In the genomic region with DNA sequence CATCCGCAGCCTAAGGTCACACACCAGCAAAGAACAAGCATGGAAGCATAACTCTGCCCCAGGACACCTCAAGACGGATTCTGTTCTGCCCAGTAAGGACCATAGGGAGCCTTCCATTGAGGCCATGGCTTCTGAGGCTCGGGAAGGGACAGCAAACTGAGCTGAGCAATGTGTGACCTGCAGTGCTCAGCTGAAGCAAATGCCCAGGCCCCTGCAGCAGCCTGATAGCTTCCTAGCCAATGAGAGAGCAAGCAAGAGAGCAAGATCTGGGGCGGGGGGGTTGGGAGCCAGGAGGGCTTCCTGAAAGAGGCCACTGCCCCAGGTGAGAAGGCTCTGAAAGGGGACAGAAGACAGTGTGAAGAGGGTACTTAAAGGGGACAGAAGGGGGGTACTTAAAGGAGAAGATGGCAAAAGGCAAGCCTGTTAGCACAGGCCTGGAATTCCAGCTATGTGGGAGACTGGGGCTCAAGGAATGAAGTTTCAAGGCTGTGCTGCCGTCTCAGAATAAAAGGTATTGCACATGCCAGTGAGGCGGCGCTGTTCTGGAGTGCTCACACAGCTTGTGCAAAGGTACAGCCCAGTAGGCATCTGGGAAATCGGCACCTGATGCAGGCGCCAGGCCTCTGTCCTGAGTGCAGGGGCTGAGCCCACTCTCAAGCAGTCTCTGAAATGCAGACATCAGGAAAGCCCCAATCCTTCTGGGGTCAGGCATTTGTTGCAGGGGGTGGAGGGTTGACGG, we compare ENCODE assay signal across 10 mouse cellular contexts.
A peak's percentile ranks its signal among the peaks of the same experiment; 100 is the strongest.
DNase-seq lines count a peak whose midpoint lies in the region; ATAC-seq lines count a peak whose summit lies in the region.
"Had no signal": no experiment of that assay in that cellular context is flagged by ENCODE, and none has a peak within 500 bp of the region (broad histone marks: within the 10 kb centered on the region; RNA-seq: fewer than 3 reads in every experiment).

No protein-coding gene starts in this region.

- ATAC-seq in heart, embryonic 15.5 days (replicated peaks; ENCODE audit: insufficient number of reproducible peaks, insufficient read depth, low FRiP score, low read depth): no peak
- ATAC-seq in embryonic facial prominence, embryonic 12.5 days (ENCODE audit: insufficient number of reproducible peaks, insufficient read depth, low FRiP score, low TSS enrichment): no peak
- ATAC-seq in kidney, embryonic 15.5 days (replicated peaks; ENCODE audit: low FRiP score): 0 out of 2 replicates have a peak, but pooled peaks have one; percentile 15
- ATAC-seq: inflammation-experienced regulatory T-cells, adult 6 months had no signal

- 37% methylated on average over 10 of the region's 10 CpGs for WGBS in heart, embryonic 15.5 days
- WGBS in embryonic facial prominence, embryonic 12.5 days: 47% methylated on average over 10 of the region's 10 CpGs
- 49% methylated on average over 10 of the region's 10 CpGs for WGBS in kidney, embryonic 15.5 days

- H3K9me3 ChIP-seq in heart, embryonic 15.5 days (replicated peaks): no peaks in the 10 kb centered on the region
- H3K9me3 ChIP-seq in embryonic facial prominence, embryonic 12.5 days: no peaks in the 10 kb centered on the region
- H3K9me3 ChIP-seq in kidney, embryonic 15.5 days (replicated peaks): no peaks in the 10 kb centered on the region
- H3K9me3 ChIP-seq: G1E had no signal

- intact Hi-C loops in heart, postnatal 25 days (cut with DNase I): no loop called here

- no peak overlapping the region for H3K4me3 ChIP-seq in heart, embryonic 15.5 days
- H3K4me3 ChIP-seq in embryonic facial prominence, embryonic 12.5 days: no peak overlapping the region
- no peak overlapping the region for H3K4me3 ChIP-seq in kidney, embryonic 15.5 days (replicated peaks)

- H3K27me3 ChIP-seq in heart, embryonic 15.5 days: no peaks in the 10 kb centered on the region
- no peaks in the 10 kb centered on the region for H3K27me3 ChIP-seq in embryonic facial prominence, embryonic 12.5 days
- H3K27me3 ChIP-seq in kidney, embryonic 15.5 days: no peaks in the 10 kb centered on the region

- H3K27ac ChIP-seq in heart, embryonic 15.5 days: peak overlapping the region; percentile 93
- 0 out of 2 replicates have a peak overlapping the region, but pooled peaks have one; percentile 12 for H3K27ac ChIP-seq in embryonic facial prominence, embryonic 12.5 days
- peak overlapping the region; percentile 85 for H3K27ac ChIP-seq in kidney, embryonic 15.5 days

- H3K4me2 ChIP-seq in heart, embryonic 15.5 days: no peak overlapping the region
- no peak overlapping the region for H3K4me2 ChIP-seq in embryonic facial prominence, embryonic 12.5 days (replicated peaks)
- 0 out of 2 replicates have a peak overlapping the region, but pooled peaks have one; percentile 6 for H3K4me2 ChIP-seq in kidney, embryonic 15.5 days

- no peaks in the 10 kb centered on the region for H3K36me3 ChIP-seq in heart, embryonic 15.5 days
- H3K36me3 ChIP-seq in embryonic facial prominence, embryonic 12.5 days: no peaks in the 10 kb centered on the region
- H3K36me3 ChIP-seq in kidney, embryonic 15.5 days: no peaks in the 10 kb centered on the region
- H3K36me3 ChIP-seq: G1E had no signal

- no peak for DNase-seq in heart, postnatal 25 days (ENCODE audit: low spot score)
- peak; percentile 45 for DNase-seq in lung, postnatal 10 days
- no peak for DNase-seq in frontal cortex, postnatal 14 days (ENCODE audit: low spot score in 2 of 2)
- no peak for DNase-seq in spleen, postnatal 36 days (ENCODE audit: low spot score in 2 of 2)
- no peak for DNase-seq in urinary bladder, postnatal 4 days (ENCODE audit: low spot score in 2 of 2)

- peaks cover 97% of the 10 kb centered on the region for H3K4me1 ChIP-seq in heart, embryonic 15.5 days (replicated peaks)
- peaks cover 60% of the 10 kb centered on the region for H3K4me1 ChIP-seq in embryonic facial prominence, embryonic 12.5 days
- peaks cover 76% of the 10 kb centered on the region for H3K4me1 ChIP-seq in kidney, embryonic 15.5 days

- peak overlapping the region; percentile 7; the same call in 1 of the 2 replicates for H3K9ac ChIP-seq in heart, embryonic 15.5 days
- no peak overlapping the region for H3K9ac ChIP-seq in embryonic facial prominence, embryonic 12.5 days
- H3K9ac ChIP-seq in kidney, embryonic 15.5 days: no peak overlapping the region

Comparison
In these comparisons a context has a peak if more than half of its experiments do, and no peak if none do; other contexts are left out.
1. H3K27ac ChIP-seq: peak in every context shown above with its lines; median percentile 93 in heart, embryonic 15.5 days; 85 in kidney, embryonic 15.5 days; 12 in embryonic facial prominence, embryonic 12.5 days.